Mouse (Mus musculus) testis, adult 2 months (tissue): ENCODE results near the gene Nkiras2. TPM values are rescaled to one million over a fixed set of nuclear protein-coding genes. Genes with fewer than 3 reads are reported as not detected.
A peak's percentile ranks its signal among the peaks of the same experiment; 100 is the strongest.

Experiments used
- H3K27ac ChIP-seq: fragments of 200-500 bp; 2 replicates; pipeline ENCODE4 v1.5.1; 2012; ENCODE audit warnings: low read depth, low read length; ENCODE audit not compliant: control insufficient read depth, insufficient read depth
- H3K27me3 ChIP-seq: fragments of 200-500 bp; 2 replicates; pipeline ENCODE4 v1.6.1; 2012; ENCODE audit warnings: mild to moderate bottlenecking, low read length, moderate library complexity; ENCODE audit not compliant: control insufficient read depth, insufficient read depth
- H3K36me3 ChIP-seq: fragments of 200-500 bp; 2 replicates; pipeline ENCODE4 v1.6.1; 2012; ENCODE audit warnings: mild to moderate bottlenecking, low read length; ENCODE audit not compliant: control insufficient read depth, insufficient read depth
- H3K4me1 ChIP-seq: fragments of 200-500 bp; 2 replicates; pipeline ENCODE4 v1.6.1; 2012; ENCODE audit warnings: low read length; ENCODE audit not compliant: control insufficient read depth, insufficient read depth
- H3K4me3 ChIP-seq: fragments of 200-500 bp; 2 replicates; pipeline ENCODE4 v1.5.1; 2012; ENCODE audit warnings: low read depth, mild to moderate bottlenecking, low read length, moderate library complexity, mixed read lengths; ENCODE audit not compliant: control insufficient read depth
- CTCF ChIP-seq: fragments of 200-500 bp; IDR thresholded peaks from 2 replicates; pipeline ENCODE4 v1.5.1; 2012; ENCODE audit warnings: low read depth, mild to moderate bottlenecking, inconsistent platforms, low read length, moderate library complexity; ENCODE audit not compliant: control insufficient read depth, insufficient read depth, insufficient replicate concordance
- POLR2A ChIP-seq: fragments of 200-500 bp; IDR thresholded peaks from 2 replicates; pipeline ENCODE4 v1.6.1; 2012; ENCODE audit warnings: low read depth, mild to moderate bottlenecking, inconsistent platforms, low read length, moderate library complexity; ENCODE audit not compliant: control insufficient read depth
- polyA plus RNA-seq: library from polyadenylated mRNA; depleted of rRNA; stranded (reverse); fragments of >200 nt; gene quantifications from 2 replicates; pipeline ENCODE4 v1.2.3, GENCODE M21; 2012

Nkiras2 gene
- polyA plus RNA-seq, 1 experiment, result 245 TPM

DNA sequence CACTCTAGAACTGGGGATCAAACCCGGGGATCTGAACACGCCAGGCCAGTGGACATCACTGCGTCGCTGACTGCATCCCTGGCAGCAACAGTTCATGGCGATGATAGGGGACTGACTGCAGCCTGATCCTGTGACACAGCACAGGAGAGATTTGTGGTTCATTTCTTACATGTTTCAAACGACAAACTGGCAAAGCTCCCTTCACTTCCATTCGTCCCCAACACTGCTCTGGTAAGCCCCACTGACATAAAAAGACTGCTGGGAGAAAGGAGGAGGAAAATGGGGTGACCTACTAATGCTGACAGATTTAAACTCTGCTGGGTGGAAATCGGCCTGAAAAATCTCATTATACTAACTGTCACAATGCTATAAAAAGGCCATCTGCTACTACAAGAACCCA, 15.2 kb upstream of the Nkiras2 start:
- Histone ChIP-seq H3K4me3 (no peak overlapping the region), H3K4me1 (no peaks in the 10 kb centered on the region; the same call in 1 of the 2 replicates), H3K27ac (peak overlapping the region; percentile 64), H3K27me3 (no peaks in the 10 kb centered on the region), H3K36me3 (peaks cover 2% of the 10 kb centered on the region; the same call in 1 of the 2 replicates)
- no peak for TF ChIP-seq POLR2A
- TF ChIP-seq CTCF, result no peak

DNA sequence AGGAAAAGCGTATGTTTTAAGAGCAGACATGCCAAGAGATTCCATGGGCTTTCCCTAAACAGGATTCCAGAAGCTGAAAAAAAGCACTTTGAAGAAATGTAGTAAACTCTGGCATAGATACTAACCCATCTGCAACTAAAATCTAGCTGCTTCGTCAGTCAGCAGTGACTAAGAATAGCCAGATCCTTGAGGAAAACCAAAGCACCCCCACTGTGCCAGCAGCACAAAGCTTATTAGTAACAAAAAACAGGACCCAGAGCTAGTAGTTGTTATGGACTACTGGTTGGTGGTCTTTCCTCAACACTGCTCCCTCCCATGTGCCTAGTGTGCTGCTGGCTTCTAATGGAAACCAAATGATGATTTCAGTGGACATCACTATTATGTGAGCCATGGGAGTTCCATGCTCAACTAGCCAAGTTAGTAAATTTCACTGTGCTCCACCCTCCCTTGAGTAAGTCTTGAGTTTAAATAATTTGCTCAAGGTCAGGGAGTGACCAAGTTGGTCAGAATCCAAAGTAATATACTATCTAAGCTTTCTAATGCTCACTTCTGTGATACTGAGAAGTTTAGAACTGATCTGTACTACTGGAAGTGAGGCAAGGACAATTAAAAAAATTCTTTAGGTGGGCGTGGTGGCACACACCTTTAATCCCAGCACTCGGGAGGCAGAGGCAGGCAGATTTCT, 14.6 kb upstream of the Nkiras2 start:
- Histone ChIP-seq H3K4me3 (no peak overlapping the region), H3K4me1 (no peaks in the 10 kb centered on the region; the same call in 1 of the 2 replicates), H3K27ac (no peak overlapping the region), H3K27me3 (no peaks in the 10 kb centered on the region), H3K36me3 (no peaks in the 10 kb centered on the region)
- TF ChIP-seq POLR2A (no peak), CTCF (no peak)

DNA sequence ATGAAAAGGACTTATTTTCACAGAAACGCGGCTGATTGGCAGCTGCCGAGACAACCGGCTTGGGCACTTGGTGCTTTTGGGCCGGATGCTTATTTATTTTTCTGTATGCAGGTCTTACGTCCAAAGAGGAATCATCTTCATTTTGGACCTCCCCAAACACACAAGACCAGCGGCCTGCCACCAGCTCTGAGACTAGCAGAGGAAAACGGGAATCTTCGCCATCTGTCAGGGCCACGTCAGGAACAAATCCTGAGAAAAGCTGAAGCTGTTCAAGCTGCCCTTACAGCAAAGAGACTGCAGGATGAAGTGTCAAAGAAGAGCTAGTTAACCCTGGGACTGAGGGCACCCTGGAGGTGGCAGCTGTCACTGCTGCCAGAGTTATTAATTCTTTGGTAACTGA, 13.6 kb upstream of the Nkiras2 start:
- no peaks in the 10 kb centered on the region for H3K36me3 ChIP-seq
- no peaks in the 10 kb centered on the region for H3K27me3 ChIP-seq
- H3K27ac ChIP-seq, result no peak overlapping the region
- no peak overlapping the region for H3K4me3 ChIP-seq
- TF ChIP-seq CTCF (no peak), POLR2A (no peak)
- H3K4me1 ChIP-seq, result peaks cover 2% of the 10 kb centered on the region

DNA sequence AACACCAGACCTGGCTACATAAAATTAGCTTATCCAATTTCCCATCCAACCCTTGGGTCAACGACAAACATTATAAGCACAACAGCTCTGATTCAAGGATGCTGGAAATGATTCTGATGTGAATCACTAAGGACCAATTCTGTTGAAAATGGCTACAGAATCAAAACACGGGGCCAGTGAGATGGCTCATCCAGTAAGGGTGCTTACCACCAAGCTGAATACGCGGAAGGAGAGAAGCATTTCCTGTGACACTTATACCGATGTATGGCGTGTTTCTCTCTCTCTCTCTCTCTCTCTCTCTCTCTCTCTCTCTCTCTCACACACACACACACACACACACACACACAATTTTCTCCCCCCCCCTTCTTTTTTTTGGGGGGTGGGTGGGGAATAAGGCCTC, 11.9 kb upstream of the Nkiras2 start:
- no peak for TF ChIP-seq CTCF
- no peak for TF ChIP-seq POLR2A
- Histone ChIP-seq H3K27ac (no peak overlapping the region), H3K4me3 (no peak overlapping the region), H3K4me1 (peaks cover 2% of the 10 kb centered on the region), H3K36me3 (no peaks in the 10 kb centered on the region), H3K27me3 (no peaks in the 10 kb centered on the region)

DNA sequence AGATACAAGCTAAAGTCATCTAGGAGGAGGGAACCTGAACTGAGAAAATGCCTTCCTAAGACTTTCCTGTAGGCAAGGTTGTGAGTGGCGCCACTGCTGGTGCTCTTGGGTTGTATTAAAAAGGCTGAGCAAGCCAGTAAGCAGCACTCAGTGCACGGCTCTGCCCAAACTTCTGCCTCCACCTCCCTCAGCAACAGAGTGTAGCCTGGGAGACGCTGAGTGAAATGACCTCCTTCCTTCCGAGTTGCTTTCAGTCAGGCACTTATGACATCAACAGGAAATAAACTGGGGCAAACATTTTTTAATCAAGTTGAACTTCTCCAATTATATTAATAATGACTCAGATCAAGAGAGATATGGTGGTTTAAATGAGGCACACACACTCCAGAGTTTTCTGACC, 10.2 kb upstream of the Nkiras2 start:
- no peak overlapping the region for H3K4me3 ChIP-seq
- no peak overlapping the region for H3K27ac ChIP-seq
- TF ChIP-seq CTCF, result no peak
- TF ChIP-seq POLR2A, result no peak
- peaks cover 4% of the 10 kb centered on the region for H3K4me1 ChIP-seq
- no peaks in the 10 kb centered on the region for H3K27me3 ChIP-seq
- H3K36me3 ChIP-seq, result no peaks in the 10 kb centered on the region

DNA sequence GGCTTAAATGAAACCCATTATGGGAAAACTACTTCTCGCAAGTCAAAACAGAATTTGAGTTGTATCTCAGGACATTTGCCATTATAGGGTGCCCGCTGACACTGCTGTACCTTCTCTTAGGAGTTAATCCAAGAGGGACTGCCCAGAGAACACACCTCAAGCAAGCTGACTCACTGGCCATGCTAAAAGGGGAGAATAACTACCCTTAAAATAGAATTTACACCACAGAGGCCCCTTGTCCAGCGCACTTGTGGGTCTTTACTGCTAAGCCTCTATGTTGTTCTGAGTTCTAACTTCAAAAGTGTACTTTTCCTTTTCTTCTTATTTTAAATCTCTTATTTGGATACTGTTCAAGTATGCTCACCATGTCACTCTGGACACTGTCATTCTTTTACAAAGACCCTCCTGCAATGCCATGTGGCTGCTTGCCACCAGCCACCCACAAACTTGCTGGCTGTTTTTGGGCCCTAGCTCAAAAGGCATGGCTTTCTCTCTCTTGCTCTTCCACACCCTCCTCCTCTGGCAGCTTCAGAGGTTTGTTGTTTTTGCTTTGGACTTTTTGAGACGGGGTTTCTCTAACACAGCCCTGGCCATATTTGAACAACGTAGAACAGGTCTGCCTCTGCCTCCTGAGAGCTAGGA, 9.6 kb upstream of the Nkiras2 start:
- no peak for TF ChIP-seq CTCF
- TF ChIP-seq POLR2A, result no peak
- Histone ChIP-seq H3K4me3 (no peak overlapping the region), H3K4me1 (peaks cover 4% of the 10 kb centered on the region), H3K27me3 (no peaks in the 10 kb centered on the region), H3K36me3 (no peaks in the 10 kb centered on the region), H3K27ac (0 out of 2 replicates have a peak overlapping the region, but pooled peaks have one; percentile 32)

DNA sequence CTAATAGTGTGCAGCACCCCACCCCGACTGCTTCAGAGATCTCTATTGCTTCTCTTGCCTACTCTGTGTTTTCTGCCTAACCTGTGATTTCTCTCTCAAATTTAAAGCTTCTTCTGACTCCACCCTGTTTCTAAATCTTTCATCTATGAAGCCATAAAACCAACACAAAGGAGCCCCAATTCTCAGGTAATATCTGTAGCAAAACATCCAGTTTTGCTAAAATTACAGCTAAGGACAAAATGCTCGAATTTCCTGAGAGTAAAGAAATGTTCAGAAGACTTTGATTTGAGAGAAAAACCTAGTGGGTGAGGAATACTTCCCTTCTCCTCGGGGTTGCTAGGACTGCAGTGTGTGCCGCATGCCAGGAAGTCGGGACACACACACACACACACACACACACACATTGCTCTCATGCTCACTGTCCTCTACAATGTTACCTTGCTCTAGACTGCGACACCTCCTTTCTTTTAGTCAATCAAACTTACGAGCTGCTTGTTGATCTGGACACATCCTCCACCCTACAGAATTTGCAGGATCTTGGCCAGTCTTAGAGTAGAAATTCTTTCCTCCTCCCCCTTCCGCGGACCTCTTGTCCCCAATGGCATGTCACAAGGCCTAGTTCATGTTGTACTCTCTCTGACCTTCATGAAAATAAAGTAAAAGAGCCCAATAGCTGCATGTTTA, 8.9 kb upstream of the Nkiras2 start:
- Histone ChIP-seq H3K4me3 (no peak overlapping the region), H3K36me3 (no peaks in the 10 kb centered on the region), H3K27me3 (no peaks in the 10 kb centered on the region), H3K27ac (peak overlapping the region; percentile 47; the same call in 1 of the 2 replicates), H3K4me1 (peaks cover 4% of the 10 kb centered on the region)
- TF ChIP-seq CTCF, result no peak
- TF ChIP-seq POLR2A, result no peak
